Mouse (Mus musculus): ENCODE results near the gene Supt3. TPM values are rescaled to one million over a fixed set of nuclear protein-coding genes. Genes with fewer than 3 reads are reported as not detected.

The Supt3 gene
- total RNA-seq, 2 experiments from 2014 or later: 7.6 to 8.1 TPM

DNA sequence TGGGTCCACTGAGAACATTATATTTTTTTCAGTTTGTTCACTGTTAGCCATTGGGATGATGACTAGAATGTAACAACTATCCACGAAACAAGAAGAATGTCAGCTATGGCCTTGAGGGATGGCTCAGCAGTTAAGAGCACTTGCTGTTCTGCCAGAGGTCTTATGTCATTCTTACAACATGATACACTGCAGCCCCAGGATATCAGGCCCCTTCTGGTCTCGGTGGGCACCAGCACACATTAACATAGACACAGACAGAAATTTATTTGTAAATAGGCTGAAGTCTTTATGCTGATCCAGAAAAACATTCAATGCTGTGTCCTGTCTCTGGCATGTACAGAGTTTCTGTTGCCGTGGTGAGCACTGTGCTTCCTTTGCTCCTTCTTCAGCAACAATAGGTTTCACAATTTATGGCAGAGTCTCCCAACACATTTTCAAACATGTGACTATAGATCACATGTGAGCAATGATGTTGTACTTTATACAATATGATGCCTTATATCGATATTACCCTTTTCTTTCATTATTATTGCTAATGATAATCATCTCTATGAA, 166.7 kb downstream of the Supt3 start:
- intact Hi-C loops (cut with DNase I; ENCODE audit: low total_unique reads): no loop called here
- no peak for DNase-seq

DNA sequence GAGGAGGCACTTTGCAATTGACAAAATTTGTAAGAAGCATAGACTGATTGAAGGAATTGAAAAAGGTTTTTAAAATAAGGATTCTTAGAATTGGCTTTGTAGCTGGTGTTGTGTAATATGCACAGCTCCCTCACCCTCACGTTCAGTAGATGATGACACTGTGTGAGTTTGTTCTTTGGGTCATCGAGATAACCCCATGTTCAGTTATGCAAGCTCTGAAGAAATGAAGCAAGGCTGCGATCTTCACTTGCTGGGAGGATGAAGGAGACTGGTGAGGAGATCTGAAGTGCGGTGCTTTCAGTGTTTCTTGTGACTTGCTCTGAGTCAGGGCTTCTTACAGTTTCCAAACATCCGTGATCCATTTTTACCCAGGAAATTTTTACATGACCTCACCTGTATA, 168.4 kb downstream of the Supt3 start:
- intact Hi-C loops (cut with DNase I; ENCODE audit: low total_unique reads): no loop called here
- DNase-seq: no peak

DNA sequence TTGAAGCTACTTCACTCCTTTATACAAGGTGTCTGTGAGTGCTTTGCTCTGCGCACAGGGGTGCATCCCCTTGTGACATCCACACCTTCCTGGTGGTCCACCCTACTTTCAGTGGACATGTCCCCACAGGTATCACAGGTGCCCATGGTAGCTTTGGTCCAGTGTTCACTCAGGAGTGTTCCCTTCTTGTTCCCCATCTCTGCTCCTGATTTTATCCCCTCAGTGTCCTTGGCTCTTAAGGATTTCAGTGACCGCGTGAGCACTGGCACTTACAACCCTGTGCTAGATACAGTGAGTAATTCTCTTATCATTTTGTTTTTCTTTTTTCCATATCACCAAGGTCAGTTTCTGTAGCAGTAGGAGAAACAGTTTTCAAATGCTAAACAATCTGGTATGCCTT, 171.4 kb downstream of the Supt3 start:
- intact Hi-C loops (cut with DNase I; ENCODE audit: low total_unique reads): no loop called here
- no peak for DNase-seq

DNA sequence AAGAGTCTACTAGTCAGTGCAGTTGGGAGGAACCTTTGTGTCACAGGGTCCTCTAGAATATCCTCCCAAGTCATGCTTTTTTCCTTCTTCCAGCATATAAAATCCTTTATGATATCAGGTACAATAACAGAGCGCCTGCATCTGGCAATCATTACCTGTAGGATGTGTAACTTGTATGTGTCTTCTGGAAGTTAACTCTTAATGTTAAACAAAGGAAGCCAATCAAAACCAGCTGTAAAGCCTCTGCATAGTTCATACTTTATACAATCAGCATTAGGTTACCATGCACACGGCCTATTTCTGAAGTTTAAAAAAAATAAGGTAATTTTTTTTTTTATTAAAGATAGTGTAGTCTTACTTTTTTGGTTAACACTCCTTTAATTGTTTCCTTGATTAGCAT, 179.7 kb downstream of the Supt3 start:
- no peak for DNase-seq
- intact Hi-C loops (cut with DNase I; ENCODE audit: low total_unique reads): no loop called here

DNA sequence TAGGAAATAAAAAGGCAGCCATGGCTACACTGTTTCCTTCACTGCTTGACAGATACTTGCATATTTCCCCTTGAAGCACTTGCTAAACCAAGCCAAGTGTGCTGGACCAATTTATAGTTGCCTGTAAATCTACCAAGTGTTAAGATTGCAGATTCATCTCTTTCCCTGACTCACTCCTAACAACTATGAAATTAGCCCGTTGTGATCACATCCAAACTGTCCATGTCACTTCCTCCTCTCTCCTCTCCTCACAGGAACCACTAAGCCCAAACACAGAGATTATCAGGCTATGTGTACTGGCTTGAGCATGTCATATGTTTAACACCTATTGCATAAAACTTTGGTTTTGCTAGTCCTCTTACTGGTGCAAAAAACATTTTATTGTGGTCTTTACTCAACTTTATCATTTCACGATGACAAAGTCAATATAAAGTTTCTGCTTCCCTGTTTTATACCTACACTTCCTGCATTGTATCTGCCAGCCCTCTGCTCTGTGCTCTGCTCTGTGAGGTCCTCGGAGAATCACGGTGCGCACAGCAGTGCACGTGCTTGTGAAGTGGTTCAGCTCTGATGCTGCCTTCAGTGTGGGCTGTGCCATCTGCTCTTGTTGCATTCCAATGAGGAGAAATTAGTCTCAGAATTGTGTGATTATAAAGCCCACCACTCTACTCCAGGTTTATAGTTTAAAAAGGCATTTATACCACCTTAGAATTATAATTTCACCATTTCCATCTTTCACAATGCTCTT, 186.3 kb downstream of the Supt3 start:
- intact Hi-C loops (cut with DNase I; ENCODE audit: low total_unique reads): no loop called here
- DNase-seq: no peak

DNA sequence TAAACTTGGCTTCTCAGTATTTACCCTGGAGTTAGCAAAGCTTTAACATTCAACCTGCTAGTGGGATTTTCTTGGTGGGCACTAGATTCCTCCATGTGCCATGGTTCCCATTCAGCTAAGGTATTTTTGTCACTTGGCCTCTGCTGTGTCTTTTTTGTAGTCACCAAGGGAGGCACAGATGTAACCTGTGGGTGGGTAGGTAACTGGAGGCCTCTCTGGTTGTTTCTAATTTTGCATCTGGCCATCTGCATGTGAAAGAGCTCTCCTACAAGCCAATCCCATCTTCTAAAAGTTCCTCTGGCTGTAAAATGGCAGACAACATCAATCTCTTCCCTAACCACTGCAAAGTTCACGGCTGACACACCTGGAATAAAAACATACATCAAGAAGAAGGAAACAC, 190.2 kb downstream of the Supt3 start:
- DNase-seq: no peak
- intact Hi-C loops (cut with DNase I; ENCODE audit: low total_unique reads): no loop called here

DNA sequence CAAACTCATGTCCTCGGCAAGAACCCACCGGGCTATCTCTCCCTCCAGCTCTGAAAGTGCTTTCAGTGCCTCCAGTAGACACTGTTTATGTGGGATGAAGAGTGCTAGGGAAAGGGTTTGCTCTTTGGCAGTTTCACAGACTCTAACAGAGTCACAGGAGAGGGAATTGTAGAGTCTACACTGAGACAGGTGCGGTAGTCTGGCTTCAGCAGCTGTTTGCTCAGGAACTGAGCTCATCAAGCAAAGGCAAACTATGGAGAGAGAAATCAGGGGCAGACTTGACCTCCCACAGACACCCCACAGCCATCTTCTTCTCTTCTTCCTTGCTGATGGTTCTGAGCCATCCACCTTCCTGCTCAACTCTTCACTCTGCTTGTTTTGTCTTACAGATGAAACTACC, 193.3 kb downstream of the Supt3 start:
- intact Hi-C loops (cut with DNase I; ENCODE audit: low total_unique reads): no loop called here
- no peak for DNase-seq

DNA sequence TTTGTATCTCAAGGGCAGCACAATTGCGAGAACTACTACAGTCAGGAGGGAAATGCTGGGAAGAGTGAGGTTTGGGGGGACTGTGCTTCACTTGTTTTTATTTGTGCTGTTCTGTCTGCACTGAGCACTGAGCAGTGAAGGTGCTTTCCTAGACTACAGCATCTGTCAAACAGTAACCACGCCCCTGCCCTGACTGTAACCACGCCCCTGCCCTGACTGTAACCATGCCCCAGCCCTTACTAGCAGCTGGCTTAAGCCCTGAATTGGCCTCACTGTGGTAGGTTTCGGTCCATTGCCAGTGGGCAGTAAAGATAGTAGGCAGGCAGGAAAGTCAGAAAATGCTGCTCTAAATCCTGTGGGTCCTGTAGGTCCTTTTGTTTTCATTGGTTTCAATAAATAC, 196.5 kb downstream of the Supt3 start:
- peak; percentile 40 for DNase-seq
- intact Hi-C loops (cut with DNase I; ENCODE audit: low total_unique reads): no loop called here

DNA sequence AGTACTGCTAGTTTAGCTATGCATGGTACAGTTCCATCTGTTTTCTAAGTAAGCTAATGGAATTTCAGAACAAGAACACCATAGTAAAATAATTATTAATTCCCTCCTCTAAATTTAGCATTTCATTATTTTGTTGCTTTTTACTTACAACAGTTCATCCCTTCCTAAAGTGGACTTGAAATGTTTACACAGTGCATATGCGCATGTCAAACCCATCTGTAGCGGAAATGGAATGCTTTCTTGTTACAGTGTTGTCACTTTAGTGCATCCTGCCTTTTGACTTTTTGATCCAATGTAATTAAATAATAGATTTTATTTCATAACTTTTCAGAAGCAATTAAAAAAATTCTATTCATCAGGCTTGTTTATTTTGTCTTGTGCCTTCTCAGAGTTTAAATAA, 200.7 kb downstream of the Supt3 start:
- intact Hi-C loops (cut with DNase I; ENCODE audit: low total_unique reads): no loop called here
- no peak for DNase-seq

DNA sequence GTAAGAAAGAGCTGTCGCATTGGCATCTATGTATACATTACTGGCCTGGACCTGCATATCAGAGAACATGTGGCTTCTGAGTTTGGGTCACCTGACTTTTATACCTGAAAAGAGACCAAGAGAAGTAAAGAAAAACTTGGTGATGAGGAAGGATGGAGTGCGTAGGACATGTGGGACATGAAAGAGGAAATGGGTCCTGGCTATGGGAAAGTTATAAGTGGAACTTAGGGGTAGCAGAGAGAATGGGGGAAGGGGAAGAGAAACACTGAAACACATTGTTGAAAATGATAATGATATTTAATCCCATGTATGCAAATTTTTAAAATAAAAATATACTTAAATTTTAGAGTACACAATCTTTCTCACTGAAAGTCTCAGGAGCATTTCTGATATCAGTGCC, 211.0 kb downstream of the Supt3 start:
- no peak for DNase-seq
- intact Hi-C loops (cut with DNase I; ENCODE audit: low total_unique reads): no loop called here

DNA sequence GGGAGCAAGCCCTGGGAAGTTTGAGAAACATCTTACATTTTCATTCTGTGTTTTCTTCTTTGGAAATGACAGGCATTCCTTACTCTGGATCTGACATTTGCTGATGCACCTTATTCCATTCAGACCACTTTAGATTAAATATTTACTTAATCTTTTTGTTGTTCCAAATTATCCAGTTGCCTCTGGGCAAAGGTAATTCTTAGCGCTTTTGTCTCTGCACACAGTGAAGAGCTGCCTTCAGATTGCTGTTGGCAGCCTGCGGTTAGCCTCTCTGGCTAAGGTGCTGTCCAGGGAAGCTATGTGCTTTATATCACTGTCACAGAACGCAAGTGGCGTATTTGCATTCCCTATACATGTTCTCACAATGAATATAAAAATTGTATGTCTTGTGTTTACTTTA, 226.4 kb downstream of the Supt3 start:
- intact Hi-C loops (cut with DNase I; ENCODE audit: low total_unique reads): no loop called here
- no peak for DNase-seq

DNA sequence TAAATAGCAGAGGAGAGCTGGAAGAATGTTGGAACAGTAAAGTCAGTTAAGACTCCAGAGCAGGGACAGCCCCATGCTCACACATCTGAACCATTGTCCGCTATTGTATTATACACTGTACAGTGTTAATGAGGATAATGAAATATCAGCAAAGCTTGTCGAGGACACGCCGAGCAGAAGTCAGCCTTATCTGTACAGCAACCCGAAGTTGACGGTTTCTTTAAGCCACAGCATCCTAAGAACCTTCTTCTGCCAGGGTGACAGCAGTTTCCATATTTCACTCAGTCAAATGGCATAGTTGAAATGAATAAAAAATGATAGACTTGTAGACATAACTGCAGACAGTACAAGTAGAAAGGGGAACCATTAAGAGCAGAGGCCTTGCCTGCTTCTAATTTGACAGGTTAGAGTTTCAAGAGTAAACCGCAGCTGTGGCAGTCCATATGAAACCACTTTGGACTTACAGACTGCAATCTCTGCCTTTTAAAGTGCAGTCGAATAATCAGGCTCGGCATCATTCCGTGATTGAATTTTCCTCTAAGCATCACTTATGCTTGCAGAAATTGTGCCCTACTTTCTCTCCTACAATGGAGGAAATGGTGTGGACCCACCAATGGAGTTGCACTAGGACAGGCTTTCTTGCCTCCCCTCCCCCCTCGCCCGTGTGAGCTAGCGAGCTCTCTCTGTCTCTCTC, 227.7 kb downstream of the Supt3 start:
- DNase-seq: no peak
- intact Hi-C loops (cut with DNase I; ENCODE audit: low total_unique reads): no loop called here

DNA sequence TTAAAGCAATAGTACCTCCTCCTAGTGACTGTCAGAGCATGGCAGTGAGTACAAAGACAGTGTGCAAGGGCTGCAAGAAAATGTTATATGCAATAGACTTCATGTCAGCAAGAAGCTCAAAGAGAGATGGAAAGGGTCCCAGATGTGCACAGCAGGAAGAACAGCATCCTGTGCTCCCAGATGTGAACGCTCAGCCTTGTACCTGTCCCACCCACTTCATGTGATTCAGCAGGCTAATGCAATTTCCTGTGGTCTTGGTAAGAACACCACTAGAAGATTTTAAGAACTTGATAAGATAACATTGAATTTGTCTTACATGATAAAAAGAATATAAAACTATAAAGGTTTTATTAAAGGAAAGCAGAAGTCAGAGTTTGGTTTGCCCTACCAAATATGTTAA, 230.5 kb downstream of the Supt3 start:
- DNase-seq: no peak
- intact Hi-C loops (cut with DNase I; ENCODE audit: low total_unique reads): no loop called here

DNA sequence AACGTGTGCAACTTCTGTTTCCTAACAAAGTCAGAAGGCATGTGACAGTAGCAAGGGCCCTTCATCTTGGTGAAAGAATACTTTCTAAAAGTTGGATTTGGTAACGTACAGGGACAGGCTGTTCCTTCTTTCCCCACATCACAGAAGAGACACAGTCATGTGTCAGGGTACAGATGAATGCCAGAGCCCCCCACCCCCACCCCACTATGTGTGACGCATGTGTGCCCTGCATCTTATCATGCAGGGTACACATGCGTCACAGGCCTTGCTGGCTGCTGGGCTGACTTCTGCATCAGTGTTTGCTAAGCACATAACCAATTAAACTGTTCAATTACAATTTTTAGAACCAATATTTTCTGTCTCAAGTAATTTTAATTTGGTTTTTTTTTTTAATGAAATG, 231.7 kb downstream of the Supt3 start:
- intact Hi-C loops (cut with DNase I; ENCODE audit: low total_unique reads): no loop called here
- DNase-seq: no peak

DNA sequence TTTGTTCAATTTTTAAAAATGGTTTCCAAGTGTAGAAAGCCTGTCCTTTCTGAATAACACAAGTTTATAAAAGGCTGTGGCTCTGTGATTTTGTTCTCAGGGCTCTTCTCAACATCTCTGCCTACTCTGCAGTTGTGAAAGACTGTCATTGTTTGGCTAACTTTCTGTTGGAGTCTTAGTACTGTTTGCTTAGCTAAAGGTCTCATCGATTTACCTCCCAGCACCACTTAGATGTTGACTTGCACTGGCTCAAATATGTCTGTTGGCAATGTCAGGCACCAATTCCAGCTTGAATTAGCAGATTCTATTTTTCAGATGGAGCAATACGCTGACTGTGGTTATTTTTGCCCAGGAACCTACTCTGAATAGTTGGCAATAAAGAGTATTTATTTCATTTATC, 233.5 kb downstream of the Supt3 start:
- intact Hi-C loops (cut with DNase I; ENCODE audit: low total_unique reads): no loop called here
- no peak for DNase-seq

DNA sequence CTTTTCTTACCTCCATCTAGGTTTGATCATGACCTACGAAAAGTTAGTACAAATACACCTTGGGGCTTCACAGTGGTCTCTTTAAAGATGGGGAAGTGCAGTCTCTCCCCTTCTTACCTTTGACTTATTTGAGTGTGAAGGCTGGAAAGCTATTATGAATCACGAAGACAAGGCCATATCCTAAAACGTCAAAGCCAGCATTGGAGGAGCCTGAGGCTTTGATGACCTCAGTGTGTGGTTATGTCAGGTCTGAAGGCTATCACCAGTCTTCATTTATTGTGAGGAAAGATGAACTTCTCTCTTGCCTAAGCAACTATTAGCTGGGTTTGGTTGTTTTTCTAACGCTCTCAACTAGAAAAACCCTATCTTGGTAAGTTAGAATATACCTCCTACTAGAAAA, 239.8 kb downstream of the Supt3 start:
- intact Hi-C loops (cut with DNase I; ENCODE audit: low total_unique reads): no loop called here

DNA sequence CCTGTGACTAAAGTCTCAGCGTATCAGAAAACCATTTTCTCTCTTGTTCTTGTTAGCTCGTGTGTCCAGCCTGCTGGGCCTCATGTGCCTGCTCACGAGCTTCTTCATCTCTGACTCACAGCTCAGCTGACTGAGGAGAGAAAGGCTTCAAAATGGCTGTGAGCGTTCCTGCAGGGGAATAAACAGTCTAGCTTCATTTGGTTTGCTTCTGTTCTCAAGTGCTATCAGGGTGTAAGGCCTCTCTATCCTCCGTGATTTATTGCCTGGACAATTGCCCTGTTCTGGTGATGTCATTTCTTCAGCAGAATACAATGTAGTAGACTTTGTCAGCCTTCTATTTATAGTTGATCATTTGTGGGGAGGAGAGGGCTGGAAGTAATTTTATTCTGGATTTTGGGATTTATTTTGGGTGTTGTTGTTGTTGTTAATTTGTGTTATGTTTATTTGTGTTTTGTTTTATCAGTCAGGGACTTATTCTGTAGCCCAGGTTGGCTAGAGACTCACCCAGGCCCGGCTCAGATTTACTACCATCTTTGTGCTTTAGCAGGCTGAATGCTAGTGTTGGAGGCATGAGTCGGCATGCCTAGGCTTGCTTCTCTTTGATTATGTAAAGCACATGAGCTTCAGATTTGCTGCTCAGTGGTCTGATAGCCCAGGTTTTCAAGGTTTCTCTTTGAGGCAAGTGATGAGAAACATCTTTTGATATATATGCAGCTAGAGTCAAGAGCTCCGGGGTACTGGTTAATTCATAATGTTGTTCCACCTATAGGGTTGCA, 243.4 kb downstream of the Supt3 start:
- no peak for DNase-seq
- intact Hi-C loops (cut with DNase I; ENCODE audit: low total_unique reads): no loop called here

More for the DNA sequence above, 239.8 kb downstream of the Supt3 start:
- no peak for DNase-seq

DNA sequence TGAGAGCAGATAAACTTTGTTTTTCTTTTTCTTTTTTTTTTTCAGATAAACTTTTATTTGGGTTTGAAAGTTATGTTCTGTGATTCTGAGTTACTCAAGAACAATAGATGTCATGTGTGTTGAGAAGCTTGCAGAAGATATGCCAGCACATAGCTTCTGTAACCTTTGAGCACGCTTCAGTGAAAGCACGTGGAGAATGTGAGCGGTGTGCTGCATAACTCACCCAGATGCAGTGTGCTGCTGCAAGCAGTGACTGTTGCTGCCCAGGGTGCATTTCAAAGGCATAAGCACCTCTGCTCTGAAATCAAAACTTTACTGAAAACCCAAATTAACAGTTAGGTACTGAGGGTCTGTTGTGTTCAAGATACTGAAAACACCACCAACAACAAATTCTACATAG, 251.5 kb downstream of the Supt3 start:
- intact Hi-C loops (cut with DNase I; ENCODE audit: low total_unique reads): no loop called here
- no peak for DNase-seq

DNA sequence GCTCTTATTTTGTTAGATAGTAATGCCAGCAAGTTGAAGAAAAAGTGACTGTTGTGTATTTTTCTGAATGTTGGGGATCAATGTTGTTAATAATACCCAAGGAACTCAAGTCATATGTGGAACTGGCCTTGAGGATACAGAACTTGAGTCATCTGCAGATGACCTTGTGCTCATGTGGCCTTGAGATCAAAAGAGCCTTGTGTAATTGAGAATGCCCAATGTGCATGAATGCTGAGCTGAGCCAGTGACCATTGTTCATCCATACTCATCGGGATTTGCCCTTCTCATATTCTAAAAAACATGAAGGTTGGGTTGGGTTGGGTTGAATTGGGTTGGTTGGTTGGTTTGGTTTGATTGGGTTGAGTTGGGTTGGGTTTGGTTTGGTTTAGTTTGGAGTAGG, 252.2 kb downstream of the Supt3 start:
- intact Hi-C loops (cut with DNase I; ENCODE audit: low total_unique reads): no loop called here

DNA sequence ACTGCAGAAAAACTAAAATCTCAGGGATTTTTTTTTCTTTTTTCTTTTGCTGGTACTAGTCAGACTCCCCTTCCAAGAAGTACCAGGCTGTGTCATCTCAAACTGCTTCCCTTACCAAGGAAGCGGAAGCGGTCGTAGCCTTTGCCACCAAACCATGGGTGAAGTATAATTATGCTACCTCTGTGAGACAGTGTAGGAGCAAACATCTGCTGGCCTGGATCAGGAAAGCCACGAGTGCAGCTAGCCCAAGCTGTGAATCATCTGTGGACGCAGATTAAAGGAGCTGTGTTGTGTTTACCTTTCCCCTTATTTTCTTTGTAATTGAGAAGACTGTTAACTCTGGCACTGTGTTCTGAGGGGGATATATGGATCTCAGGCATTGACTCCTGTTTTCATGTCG, 255.3 kb downstream of the Supt3 start:
- intact Hi-C loops (cut with DNase I; ENCODE audit: low total_unique reads): no loop called here
- no peak for DNase-seq

More for the DNA sequence above, 252.2 kb downstream of the Supt3 start:
- DNase-seq: no peak

Data from gastrocnemius, postnatal 14 days (tissue).